Mouse (Mus musculus): ENCODE measurements around the gene Perm1. TPM values are rescaled to one million over a fixed set of nuclear protein-coding genes. Genes with fewer than 3 reads are reported as not detected.
A peak's percentile ranks its signal among the peaks of the same experiment; 100 is the strongest.

Gene Perm1
- polyA plus RNA-seq, 1 experiment from 2014 or later: 5.4 TPM

DNA sequence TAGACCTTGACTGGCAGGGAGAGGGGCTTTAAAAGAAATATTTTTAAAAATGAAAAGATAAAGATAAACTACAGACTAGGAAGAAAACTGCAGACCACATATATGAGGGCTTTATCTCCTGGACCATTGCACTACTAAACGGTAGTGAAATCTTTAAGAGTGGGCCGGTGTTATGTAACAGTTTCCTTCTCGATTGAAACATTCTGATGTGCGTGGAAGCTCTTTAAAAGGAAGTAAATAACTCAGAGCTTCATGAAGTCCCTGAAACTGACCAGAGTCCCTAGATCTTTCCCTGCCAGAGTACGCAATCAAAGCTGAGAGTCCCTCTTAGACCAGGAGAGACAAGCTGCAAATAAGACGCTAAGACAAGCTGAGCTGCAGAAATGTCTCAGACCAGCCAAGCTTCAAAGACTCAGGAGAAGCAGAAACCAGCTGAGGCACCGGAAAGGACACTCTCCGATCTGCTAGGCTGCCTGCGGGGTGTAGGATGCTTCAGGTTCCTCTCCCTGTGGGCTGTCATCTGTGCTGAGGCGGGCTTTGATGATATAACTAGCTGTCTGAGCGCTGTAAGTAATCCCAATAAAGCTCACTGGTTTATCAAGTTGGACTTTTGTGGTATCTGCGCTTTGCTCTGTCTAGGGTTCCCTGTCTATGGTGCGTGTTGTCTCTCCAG is 5.6 kb upstream of the Perm1 start:
- Histone ChIP-seq H3K27me3 (ENCODE audit: control insufficient read depth, insufficient read depth, low read length) (0 out of 2 replicates have a peak, but pooled peaks cover 2% of the 10 kb centered on the region), H3K27ac (ENCODE audit: low read length) (no peak overlapping the region), H3K4me1 (ENCODE audit: control insufficient read depth, insufficient read depth, low read length) (no peaks in the 10 kb centered on the region), H3K9me3 (replicated peaks; ENCODE audit: control insufficient read depth, low read length) (no peaks in the 10 kb centered on the region), H3K9ac (ENCODE audit: low read length) (no peak overlapping the region), H3K4me3 (replicated peaks; ENCODE audit: low read length) (no peak overlapping the region), H3K4me2 (ENCODE audit: low read depth, low read length) (no peak overlapping the region), H3K36me3 (ENCODE audit: control insufficient read depth, insufficient read depth, low read length) (no peaks in the 10 kb centered on the region)
- no peak for ATAC-seq (ENCODE audit: insufficient read depth, low FRiP score)
- WGBS: 69% methylated on average over 13 of the region's 13 CpGs

DNA sequence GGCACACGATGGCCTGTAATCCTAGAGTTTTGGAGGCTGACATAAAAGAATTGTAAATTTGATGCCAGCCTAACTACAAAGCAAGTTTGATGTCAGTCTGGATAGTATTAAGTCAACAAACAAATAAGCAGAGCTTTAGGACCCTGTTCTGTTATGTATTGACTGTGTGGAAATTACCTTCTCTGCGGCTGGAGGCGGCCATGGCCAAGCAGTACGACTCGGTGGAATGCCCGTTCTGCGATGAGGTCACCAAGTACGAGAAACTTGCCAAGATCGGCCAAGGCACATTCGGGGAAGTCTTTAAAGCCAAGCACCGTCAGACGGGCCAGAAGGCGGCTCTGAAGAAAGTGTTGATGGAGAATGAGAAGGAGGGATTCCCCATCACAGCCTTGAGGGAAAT is 2.5 kb upstream of the Perm1 start:
- Histone ChIP-seq H3K27ac (ENCODE audit: low read length) (no peak overlapping the region), H3K4me2 (ENCODE audit: low read depth, low read length) (no peak overlapping the region), H3K9ac (ENCODE audit: low read length) (no peak overlapping the region), H3K4me3 (replicated peaks; ENCODE audit: low read length) (no peak overlapping the region), H3K4me1 (ENCODE audit: control insufficient read depth, insufficient read depth, low read length) (no peaks in the 10 kb centered on the region), H3K27me3 (ENCODE audit: control insufficient read depth, insufficient read depth, low read length) (no peaks in the 10 kb centered on the region), H3K36me3 (ENCODE audit: control insufficient read depth, insufficient read depth, low read length) (no peaks in the 10 kb centered on the region), H3K9me3 (replicated peaks; ENCODE audit: control insufficient read depth, low read length) (no peaks in the 10 kb centered on the region)
- ATAC-seq (ENCODE audit: insufficient read depth, low FRiP score): no peak
- WGBS: 91% methylated on average over 13 of the region's 13 CpGs

DNA sequence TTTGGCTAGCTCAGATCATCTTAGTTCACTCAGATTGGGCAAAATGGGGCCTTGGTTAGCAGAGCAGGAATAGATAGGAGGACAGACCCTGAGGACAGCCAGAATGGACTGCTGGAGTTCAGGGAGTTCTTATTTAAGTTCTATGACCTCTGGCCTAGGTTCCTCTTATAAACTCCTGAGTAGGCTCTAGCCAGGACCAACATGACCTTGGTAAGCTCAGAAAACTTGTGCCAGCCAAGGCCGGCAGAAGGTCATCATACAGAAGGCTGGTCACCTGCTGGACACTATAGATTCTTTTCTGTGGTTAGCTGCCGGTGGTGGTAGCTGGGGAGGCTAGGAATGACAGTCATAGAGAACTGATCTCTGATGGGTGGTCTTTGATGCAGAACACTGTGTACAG is 528 bp downstream of the Perm1 start:
- no peaks in the 10 kb centered on the region for H3K9me3 ChIP-seq (replicated peaks; ENCODE audit: control insufficient read depth, low read length)
- no peak overlapping the region for H3K27ac ChIP-seq (ENCODE audit: low read length)
- H3K36me3 ChIP-seq (ENCODE audit: control insufficient read depth, insufficient read depth, low read length): no peaks in the 10 kb centered on the region
- no peak overlapping the region for H3K9ac ChIP-seq (ENCODE audit: low read length)
- H3K27me3 ChIP-seq (ENCODE audit: control insufficient read depth, insufficient read depth, low read length): no peaks in the 10 kb centered on the region
- 82% methylated on average over 2 of the region's 2 CpGs for whole genome bisulfite sequencing
- no peak overlapping the region for H3K4me2 ChIP-seq (ENCODE audit: low read depth, low read length)
- H3K4me1 ChIP-seq (ENCODE audit: control insufficient read depth, insufficient read depth, low read length): no peaks in the 10 kb centered on the region
- ATAC-seq (ENCODE audit: insufficient read depth, low FRiP score): no peak
- H3K4me3 ChIP-seq (replicated peaks; ENCODE audit: low read length): no peak overlapping the region

DNA sequence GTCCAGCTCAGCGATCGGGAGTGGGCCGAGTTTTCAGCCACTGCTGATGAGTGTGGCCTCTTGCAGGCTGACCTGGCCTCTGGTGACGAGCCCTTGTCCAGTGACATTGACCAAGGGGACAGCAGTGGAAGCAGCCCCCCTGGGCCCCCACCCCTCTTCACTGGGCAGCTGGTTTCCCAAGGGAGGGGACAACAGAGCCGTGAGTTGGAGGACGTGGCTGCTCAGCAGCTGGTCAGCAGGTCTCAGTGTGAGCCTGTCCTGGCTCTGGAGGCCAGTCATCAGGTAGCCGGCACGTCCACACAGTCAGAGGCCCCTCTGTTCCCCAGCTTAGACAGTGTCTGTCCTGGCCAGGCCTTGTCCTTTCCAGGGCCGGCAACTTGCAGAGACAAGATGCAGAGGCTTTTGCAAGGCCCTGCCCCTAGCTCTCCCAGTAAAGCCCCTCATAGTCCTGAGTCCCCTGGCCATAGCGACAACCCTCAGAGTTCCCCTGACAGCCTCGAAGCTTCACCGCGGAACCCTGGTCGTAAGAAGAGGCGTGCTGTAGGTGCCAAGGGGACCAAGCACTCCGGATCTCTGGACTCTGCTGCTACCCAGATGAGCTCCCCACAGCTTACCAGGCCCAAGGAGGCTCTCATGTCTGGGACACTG is 1.5 kb downstream of the Perm1 start:
- no peak for ATAC-seq (ENCODE audit: insufficient read depth, low FRiP score)
- Histone ChIP-seq H3K4me1 (ENCODE audit: control insufficient read depth, insufficient read depth, low read length) (no peaks in the 10 kb centered on the region), H3K9ac (ENCODE audit: low read length) (no peak overlapping the region), H3K4me2 (ENCODE audit: low read depth, low read length) (no peak overlapping the region), H3K27ac (ENCODE audit: low read length) (no peak overlapping the region; the same call in 1 of the 2 replicates), H3K9me3 (replicated peaks; ENCODE audit: control insufficient read depth, low read length) (no peaks in the 10 kb centered on the region), H3K27me3 (ENCODE audit: control insufficient read depth, insufficient read depth, low read length) (no peaks in the 10 kb centered on the region), H3K4me3 (replicated peaks; ENCODE audit: low read length) (no peak overlapping the region), H3K36me3 (ENCODE audit: control insufficient read depth, insufficient read depth, low read length) (no peaks in the 10 kb centered on the region)
- whole genome bisulfite sequencing: 75% methylated on average over 16 of the region's 16 CpGs

DNA sequence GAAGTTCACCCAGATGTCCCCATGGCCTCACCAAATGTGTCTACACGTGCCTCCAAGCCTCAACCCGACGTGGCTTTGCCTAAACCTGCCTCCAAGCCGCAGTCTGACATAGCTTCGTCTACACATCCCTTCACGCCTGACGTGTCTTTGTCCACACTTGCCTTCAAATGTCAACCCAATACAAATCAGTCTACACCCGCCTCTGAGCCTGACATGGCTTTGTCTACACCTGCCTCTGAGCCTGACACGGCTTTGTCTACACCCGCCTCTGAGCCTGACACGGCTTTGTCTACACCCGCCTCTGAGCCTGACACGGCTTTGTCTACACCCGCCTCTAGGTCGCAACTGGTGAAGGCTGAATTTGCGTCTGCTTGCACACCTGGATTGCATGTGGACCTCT is 2.2 kb downstream of the Perm1 start:
- H3K4me3 ChIP-seq (replicated peaks; ENCODE audit: low read length): no peak overlapping the region
- WGBS: 68% methylated on average over 16 of the region's 16 CpGs

DNA sequence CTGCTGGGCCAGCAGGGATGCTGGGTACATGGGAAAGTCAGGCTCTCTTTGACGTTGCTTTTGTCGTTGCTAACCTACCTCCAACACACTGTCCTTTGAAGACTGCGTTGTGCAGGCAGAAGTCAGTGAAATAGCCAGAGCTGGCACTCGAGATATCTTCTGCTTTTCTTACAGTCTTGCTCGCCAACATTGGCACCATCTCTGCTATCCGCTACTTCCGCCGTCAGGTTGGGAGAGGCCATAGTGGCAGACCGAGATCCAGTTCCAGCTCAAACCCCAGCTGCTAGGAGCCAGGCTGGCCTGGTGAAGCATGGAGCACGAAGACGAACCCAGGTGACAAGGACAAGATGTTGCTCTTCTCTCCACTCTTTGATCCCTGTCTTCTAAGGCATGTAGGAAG is 4.3 kb downstream of the Perm1 start:
- Histone ChIP-seq H3K36me3 (ENCODE audit: control insufficient read depth, insufficient read depth, low read length) (no peaks in the 10 kb centered on the region), H3K9me3 (replicated peaks; ENCODE audit: control insufficient read depth, low read length) (no peaks in the 10 kb centered on the region), H3K27me3 (ENCODE audit: control insufficient read depth, insufficient read depth, low read length) (no peaks in the 10 kb centered on the region), H3K4me3 (replicated peaks; ENCODE audit: low read length) (no peak overlapping the region), H3K4me1 (ENCODE audit: control insufficient read depth, insufficient read depth, low read length) (no peaks in the 10 kb centered on the region), H3K9ac (ENCODE audit: low read length) (no peak overlapping the region), H3K4me2 (ENCODE audit: low read depth, low read length) (no peak overlapping the region), H3K27ac (ENCODE audit: low read length) (no peak overlapping the region)
- ATAC-seq (ENCODE audit: insufficient read depth, low FRiP score): no peak
- 85% methylated on average over 11 of the region's 11 CpGs for whole genome bisulfite sequencing

More for the DNA sequence above, 2.2 kb downstream of the Perm1 start:
- H3K4me2 ChIP-seq (ENCODE audit: low read depth, low read length): no peak overlapping the region
- no peaks in the 10 kb centered on the region for H3K4me1 ChIP-seq (ENCODE audit: control insufficient read depth, insufficient read depth, low read length)
- no peaks in the 10 kb centered on the region for H3K27me3 ChIP-seq (ENCODE audit: control insufficient read depth, insufficient read depth, low read length)
- H3K36me3 ChIP-seq (ENCODE audit: control insufficient read depth, insufficient read depth, low read length): no peaks in the 10 kb centered on the region
- no peaks in the 10 kb centered on the region for H3K9me3 ChIP-seq (replicated peaks; ENCODE audit: control insufficient read depth, low read length)
- no peak overlapping the region; the same call in 1 of the 2 replicates for H3K27ac ChIP-seq (ENCODE audit: low read length)
- no peak overlapping the region for H3K9ac ChIP-seq (ENCODE audit: low read length)
- peak; percentile 35; the same call in 1 of the 2 replicates for ATAC-seq (ENCODE audit: insufficient read depth, low FRiP score)

DNA sequence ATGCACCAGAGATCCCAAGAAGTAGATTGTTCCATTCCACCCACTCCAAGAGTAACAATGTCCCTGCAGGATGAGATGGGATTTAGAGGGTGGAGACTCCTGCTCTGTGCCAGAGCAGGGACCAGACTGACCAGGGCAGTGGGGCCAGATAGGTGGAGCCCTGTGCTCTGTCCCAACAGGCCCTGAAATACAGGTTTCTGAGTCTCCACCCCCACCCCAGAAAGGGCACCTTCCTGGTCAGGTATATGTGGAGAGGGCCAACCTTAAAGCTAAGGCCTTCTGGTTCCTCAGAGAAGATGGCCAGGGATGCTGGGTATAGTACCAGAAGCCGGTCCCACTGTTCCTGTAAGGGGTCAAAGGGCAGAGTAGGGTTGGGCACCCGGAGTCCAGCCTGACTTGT is 8.6 kb downstream of the Perm1 start:
- ATAC-seq (ENCODE audit: insufficient read depth, low FRiP score): no peak
- WGBS: 71% methylated on average over 2 of the region's 2 CpGs
- no peak overlapping the region for H3K27ac ChIP-seq (ENCODE audit: low read length)

DNA sequence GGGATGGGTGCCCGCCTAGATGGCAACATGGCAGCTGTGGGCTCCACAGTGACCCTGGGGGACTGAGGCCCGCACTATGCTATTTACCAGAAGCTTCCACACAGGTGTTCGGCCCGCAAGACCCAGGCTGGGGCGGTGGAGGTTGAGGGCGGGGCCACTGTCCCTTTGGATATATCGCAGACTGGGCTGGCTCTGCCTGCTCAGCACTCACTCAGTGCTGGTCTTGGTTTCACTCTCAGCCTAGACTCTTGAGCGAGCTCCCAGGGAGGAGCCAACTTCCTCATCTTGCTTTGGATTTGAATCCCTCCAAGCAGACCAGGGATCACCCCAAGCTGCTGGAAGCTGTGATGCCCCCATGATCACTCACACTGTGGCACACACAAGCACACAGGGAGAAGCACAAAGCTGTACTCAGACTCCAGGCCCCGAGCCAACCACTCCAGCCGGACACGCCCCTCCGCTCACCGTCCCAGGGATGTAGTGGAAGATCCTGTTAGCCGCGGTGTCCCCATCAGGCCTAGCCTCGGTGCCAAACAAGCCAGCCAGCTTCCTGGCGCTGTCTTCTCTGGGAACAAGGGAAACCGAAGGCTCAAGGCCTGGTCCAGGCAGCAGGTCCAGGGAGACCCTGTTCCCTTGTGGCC is 12.2 kb downstream of the Perm1 start:
- Histone ChIP-seq H3K27me3 (ENCODE audit: control insufficient read depth, insufficient read depth, low read length) (no peaks in the 10 kb centered on the region), H3K36me3 (ENCODE audit: control insufficient read depth, insufficient read depth, low read length) (peaks cover 16% of the 10 kb centered on the region), H3K4me2 (ENCODE audit: low read depth, low read length) (peak overlapping the region; percentile 37), H3K4me1 (ENCODE audit: control insufficient read depth, insufficient read depth, low read length) (peaks cover 15% of the 10 kb centered on the region; the same call in 1 of the 2 replicates), H3K9ac (ENCODE audit: low read length) (peak overlapping the region; percentile 51), H3K9me3 (replicated peaks; ENCODE audit: control insufficient read depth, low read length) (no peaks in the 10 kb centered on the region), H3K27ac (ENCODE audit: low read length) (peak overlapping the region; percentile 70), H3K4me3 (replicated peaks; ENCODE audit: low read length) (peak overlapping the region; percentile 29)
- ATAC-seq (ENCODE audit: insufficient read depth, low FRiP score): peak; percentile 19; the same call in 1 of the 2 replicates
- WGBS: 25% methylated on average over 18 of the region's 18 CpGs

More for the DNA sequence above, 8.6 kb downstream of the Perm1 start:
- Histone ChIP-seq H3K4me1 (ENCODE audit: control insufficient read depth, insufficient read depth, low read length) (peaks cover 15% of the 10 kb centered on the region; the same call in 1 of the 2 replicates), H3K9me3 (replicated peaks; ENCODE audit: control insufficient read depth, low read length) (no peaks in the 10 kb centered on the region), H3K27me3 (ENCODE audit: control insufficient read depth, insufficient read depth, low read length) (no peaks in the 10 kb centered on the region), H3K36me3 (ENCODE audit: control insufficient read depth, insufficient read depth, low read length) (0 out of 2 replicates have a peak, but pooled peaks cover under 1% of the 10 kb centered on the region), H3K4me3 (replicated peaks; ENCODE audit: low read length) (no peak overlapping the region), H3K4me2 (ENCODE audit: low read depth, low read length) (no peak overlapping the region), H3K9ac (ENCODE audit: low read length) (no peak overlapping the region)

All from stomach, embryonic 16.5 days (tissue).